Mouse (Mus musculus): ENCODE results near the gene 1190002N15Rik.
A peak's percentile ranks its signal among the peaks of the same experiment; 100 is the strongest.

The 1190002N15Rik gene

DNA sequence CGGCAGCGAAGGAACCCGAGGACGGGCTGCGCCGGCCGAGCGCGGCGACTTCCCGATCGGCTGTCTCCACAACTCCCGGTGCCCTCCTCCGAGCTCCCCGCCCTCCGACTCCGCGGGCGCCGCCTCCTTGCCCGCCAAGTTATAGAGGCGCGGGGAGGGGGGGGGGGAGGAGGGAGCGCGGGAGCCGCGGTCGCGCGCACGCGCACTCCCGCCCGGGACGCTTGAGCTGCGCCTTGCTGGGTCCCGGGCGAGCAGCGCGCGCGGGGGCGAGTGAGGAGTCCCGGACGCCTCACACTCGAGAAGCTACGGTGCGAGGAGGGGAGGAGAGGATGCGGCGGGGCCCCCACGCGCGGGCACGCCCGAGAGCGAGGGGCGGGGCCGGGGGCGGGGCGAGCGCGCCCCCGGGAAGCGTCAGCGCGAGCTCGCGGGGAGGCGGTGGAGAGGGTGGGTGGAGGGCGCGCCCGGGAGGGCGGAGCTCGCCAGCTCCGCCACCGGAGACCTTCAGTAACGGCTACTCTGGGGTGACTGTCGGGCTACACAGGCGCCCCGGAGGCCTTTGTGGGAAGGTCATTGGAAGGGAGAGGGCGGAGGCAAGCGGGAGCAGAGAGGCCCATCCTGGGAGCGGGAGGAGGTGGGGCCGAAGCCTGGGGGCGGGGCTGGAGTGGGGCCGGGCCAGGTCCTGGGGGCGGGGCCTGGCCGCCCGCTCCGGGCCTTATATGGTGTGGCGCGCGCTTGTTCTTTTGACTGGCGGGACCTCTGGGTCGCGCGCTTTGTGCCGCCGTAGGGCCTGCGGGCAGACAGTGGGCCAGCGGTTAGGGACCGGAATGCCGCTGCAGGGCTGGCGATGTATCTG is at the start of gene 1190002N15Rik:
Gene 1190002N15Rik (minus strand): TSS at position 112 of the 853 bp plus-strand sequence.
- peak; percentile 95 for DNase-seq

- DNase-seq, result no peak
Observed at GRCm38 (mm10) chr9:94582309-94582708, 44.4 kb upstream of the 1190002N15Rik start.

DNA sequence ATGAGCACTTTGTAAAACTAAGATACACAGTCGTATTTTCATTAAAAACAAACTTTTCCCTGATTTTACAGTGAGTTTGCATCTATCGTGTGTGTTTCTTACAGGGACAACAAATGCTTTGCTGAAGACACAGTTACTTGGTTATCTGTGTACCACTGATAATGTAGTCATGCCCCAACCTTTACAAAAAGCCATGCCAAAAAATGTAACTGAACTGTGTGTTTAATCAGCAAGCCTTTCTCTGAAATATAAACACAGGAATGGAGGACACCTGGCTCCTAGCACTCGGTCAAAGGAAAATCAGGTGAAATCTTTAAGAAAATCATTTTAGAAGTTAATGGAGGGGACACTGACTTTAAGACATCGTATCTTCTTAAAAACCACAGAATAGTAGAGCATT is 43.8 kb upstream of the 1190002N15Rik start:
- DNase-seq, result no peak

DNA sequence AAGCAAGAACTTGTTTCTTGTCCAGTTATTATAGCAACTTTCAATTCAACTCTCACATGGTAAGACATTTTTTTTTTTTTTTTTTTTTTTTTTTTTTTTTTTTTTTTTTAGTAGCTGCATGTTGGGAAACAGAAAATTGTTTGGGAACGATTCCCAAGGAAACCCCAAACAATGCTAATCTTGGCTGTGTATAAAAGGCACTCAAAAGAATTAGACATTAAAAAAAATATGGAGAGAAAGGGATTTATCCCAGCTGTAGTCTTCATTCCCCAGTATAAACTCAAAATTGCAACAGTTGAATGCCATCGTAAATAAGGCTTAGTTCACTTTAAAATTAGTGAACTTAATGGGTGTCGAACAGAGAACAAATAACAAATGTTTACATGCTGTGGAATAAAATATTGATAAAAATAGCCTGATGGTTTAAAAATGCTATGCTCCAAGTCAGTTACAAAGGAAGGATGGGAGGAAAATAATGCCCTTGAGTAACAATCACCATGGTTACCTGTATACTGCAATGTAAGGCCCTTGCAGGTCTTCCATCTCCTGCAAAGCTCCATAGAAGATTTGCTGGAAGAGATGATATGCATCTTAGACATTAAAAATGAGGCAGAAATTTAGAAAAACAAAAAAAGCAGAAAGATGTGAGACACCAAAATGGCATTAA is 42.3 kb upstream of the 1190002N15Rik start:
- DNase-seq, result no peak

DNA sequence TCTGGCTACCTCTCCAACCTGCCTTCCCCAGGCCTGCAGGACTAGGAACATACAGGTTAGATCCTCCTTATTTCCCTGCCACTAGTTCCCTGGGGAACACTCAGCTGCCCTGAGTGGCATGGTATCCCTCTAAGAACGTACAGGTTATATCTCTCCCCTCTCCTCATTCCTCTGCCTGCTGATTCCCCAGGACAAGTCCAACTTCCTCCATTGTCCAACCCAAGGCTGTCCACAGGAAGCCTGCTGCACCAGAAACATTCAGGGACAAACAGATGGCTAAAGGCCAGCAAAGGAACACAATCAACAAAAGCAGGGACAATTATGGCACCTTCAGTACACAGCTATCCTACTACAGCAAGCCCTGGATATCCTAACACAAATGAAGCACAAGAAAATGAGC is 33.9 kb upstream of the 1190002N15Rik start:
- no peak for DNase-seq

DNA sequence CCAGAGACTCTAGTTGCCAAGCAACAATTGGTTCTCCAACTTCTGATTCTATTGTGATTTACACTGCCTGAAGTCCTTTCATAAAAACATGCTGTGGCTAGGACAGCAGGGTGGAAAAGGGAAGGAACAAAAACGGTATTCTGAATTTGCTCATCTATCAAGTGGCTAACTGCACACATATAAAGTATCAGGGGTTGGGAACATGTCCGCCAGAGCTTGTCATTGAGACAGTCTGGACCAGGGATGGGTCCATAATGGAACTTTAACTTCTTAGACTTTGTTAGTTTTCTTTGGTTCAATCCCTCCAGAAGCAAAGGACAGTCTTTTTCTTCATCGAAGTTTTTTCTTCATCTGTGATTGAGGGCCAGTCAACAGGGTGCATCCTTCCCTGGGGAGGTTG is 30.5 kb upstream of the 1190002N15Rik start:
- DNase-seq, result no peak

GRCm38 (mm10) chr9:94567722-94568314 is 29.9 kb upstream of the 1190002N15Rik start:
- DNase-seq, result no peak

GRCm38 (mm10) chr9:94556776-94557514 is 19.1 kb upstream of the 1190002N15Rik start:
- DNase-seq, result no peak

DNA sequence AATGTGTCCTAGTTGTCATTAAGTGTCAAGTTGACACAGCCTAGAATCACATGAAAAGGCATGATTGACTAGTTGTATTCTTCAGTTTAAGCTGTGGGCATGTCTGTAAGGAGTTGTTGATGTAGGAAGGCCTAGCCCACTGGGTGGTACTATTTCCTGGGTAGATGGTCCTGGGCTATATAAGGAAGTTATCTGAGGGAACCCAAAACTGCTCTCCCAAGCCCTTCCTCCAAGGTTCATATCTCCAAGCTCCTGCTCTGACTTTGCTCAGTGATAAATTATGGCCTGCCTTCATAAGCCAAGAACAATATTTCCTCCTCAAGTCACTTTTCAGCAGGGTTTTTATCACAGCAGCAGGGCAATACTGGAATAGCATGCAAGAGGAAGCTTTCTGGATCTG is 18.4 kb upstream of the 1190002N15Rik start:
- DNase-seq, result no peak

- no peak for DNase-seq
Observed at GRCm38 (mm10) chr9:94550493-94551095, 12.7 kb upstream of the 1190002N15Rik start.

- DNase-seq, result no peak
Observed at GRCm38 (mm10) chr9:94543881-94544280, 6.0 kb upstream of the 1190002N15Rik start.

DNA sequence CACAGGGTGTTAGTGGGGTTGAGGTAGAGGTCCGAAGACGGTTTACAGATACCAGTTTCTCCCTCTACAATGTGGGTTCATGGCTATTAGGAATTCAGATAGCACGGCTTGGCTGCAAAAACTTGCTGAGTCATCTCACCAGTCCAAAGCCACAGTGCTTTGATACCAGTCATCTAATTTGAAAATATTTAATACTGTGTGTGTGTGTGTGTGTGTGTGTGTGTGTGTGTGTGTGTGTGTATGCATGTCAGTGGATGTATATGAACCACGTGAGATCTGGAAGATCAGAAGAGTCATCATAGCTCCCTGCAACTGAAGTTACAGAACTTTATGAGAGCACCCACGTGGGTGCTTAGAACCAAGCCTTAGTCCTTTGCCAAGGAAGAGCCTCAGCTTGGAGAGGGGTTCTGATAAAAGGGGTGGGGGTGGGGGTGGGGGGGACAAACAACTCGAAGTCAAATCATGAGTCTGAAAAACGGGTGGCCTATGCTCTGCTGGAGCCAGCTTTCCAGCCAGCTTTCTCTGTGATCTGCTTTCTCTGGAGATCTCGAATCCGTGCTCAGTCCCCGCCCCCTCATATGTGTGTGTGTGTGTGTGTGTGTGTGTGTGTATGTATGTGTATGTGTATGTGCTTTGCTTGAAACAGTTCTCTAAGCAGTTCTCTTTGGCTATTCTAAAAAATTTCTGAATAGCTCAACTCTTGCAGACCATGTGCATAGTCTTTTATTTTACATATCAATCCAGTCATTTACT is 2.6 kb upstream of the 1190002N15Rik start:
- DNase-seq, result no peak

DNA sequence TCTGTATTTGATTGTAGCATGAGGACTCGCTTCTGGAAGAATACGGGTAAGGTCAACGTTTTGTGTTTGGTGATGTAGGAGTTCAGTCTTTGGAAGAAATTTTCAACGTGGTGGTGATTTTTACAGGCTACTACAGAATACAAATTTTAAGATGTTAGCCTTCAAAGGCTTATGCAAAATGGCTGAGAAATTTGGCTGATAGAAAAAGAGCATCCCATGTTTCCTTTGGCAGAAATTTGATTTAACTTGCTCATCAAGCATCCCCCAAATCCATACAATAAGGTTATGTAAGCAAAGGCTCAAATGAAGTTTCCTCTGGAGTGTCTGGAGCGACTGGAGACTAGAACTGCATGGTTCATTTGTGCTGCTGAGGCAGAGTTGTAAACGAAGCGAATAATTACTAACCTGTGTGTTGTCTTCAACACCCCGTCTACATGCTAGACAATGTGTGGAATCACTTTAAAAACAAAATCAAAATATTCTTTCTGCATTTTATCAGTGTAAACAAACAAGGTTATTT is 1.5 kb upstream of the 1190002N15Rik start:
- DNase-seq, result no peak

GRCm38 (mm10) chr9:94538823-94539143 is 902 bp upstream of the 1190002N15Rik start:
- no peak for DNase-seq

- peak; percentile 65 for DNase-seq
Observed at GRCm38 (mm10) chr9:94537051-94537917, 597 bp downstream of the 1190002N15Rik start.

- no peak for DNase-seq
Observed at GRCm38 (mm10) chr9:94536261-94536905, 1.5 kb downstream of the 1190002N15Rik start.

DNA sequence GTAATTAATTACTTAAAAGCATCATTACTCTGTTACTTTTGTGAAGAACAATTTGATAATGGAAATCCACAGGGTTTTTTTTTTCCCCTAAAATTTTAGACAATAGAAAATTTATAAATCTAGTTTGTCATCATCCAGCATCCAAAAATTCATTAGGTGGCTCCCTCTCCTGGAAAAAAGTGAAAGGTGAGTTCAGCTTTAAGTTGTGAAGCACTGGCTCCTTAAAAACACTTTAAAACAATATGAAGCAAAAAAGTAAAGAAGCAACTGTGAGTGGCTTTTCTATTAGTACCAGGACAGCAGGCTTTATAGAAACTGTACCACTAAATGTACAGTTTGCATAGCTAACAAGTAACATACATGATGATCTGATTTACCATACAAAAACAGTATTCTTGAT is 3.1 kb downstream of the 1190002N15Rik start:
- DNase-seq, result no peak

DNA sequence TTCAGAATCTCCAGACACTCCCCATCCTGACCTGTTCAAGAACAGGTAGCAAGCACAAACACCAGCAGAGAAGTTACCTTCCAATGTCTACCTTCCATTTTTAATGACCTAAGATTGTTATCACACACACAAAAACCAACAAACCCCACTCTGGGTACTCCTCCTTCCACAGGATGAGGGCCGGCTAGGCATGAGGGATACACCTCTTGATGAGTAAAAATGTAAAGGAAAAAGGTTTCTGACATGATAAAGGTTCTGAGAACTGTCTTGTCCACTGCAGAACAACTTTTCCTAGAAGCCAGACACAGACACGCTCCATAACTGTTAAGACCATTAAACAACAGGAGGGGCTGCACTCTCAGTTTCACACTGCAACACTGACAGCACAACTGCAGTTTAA is 3.7 kb downstream of the 1190002N15Rik start:
- no peak for DNase-seq

DNA sequence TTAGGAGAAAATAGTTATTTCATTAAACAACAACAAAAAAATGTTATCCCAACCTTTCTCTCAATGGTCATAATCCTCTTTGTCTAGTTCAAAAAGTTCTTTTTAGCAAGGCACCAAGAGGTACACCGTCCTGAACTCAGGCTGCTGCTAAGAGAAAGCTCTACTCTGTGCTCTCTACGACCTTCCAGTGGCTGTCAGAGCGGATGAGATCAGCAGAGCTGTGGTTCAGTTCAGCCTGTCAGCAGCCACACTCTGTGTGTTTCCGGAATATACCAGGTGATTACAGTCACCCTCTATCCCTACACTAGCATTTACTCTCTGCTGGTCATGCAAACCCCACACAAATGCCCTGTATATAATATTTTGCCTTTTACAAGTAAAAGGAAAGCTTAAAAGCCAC is 4.2 kb downstream of the 1190002N15Rik start:
- peak; percentile 32 for DNase-seq

DNA sequence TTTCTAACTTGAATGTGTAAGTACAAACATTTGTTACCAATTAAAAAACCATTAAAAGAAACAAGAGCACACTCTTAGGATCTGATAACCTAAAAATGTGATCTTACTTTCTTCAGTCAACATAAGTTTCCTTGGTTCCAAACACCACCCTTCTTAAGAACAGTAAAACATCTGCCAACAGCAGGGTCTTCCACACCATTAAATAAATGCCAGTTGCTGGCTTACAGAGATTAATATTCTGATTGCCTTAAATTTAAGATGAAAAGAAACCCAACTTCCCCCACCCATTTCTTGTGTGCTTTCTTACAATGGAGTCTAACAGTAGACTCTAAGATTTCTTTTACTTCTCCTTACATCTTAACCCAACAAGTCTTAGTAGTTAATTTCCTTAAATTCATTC is 7.9 kb downstream of the 1190002N15Rik start:
- DNase-seq, result no peak
